Mouse (Mus musculus) limb, embryonic 10.5 days (tissue): ENCODE measurements around the gene Dpep3. TPM values are rescaled to one million over a fixed set of nuclear protein-coding genes. Genes with fewer than 3 reads are reported as not detected.
"Not testable (repeated sequence)": the region's sequence is repeated elsewhere in the genome, so short reads cannot be mapped to it uniquely, and the experiment has no call there.

Source experiments
- DNase-seq: peaks from one replicate; pipeline ENCODE4 v3.0.0-alpha.2; 2017; ENCODE audit warnings: low spot score
- H3K27ac ChIP-seq: fragments of 300-500 bp; sonication (generic); 2 replicates; pipeline ENCODE4 v1.5.1; 2016; ENCODE audit warnings: mild to moderate bottlenecking
- H3K27me3 ChIP-seq: fragments of 300-500 bp; sonication (generic); 2 replicates; pipeline ENCODE4 v1.6.1; 2016; ENCODE audit warnings: low read depth, mild to moderate bottlenecking; ENCODE audit not compliant: poor library complexity, severe bottlenecking
- H3K36me3 ChIP-seq: fragments of 300-500 bp; sonication (generic); 2 replicates; pipeline ENCODE4 v1.6.1; 2016; ENCODE audit warnings: mild to moderate bottlenecking, moderate library complexity
- H3K4me1 ChIP-seq: fragments of 300-500 bp; sonication (generic); 2 replicates; pipeline ENCODE4 v1.6.1; 2016
- H3K4me3 ChIP-seq: fragments of 300-500 bp; sonication (generic); 2 replicates; pipeline ENCODE4 v1.5.1; 2016; ENCODE audit warnings: mild to moderate bottlenecking, moderate library complexity
- H3K9me3 ChIP-seq: fragments of 300-500 bp; sonication (generic); replicated peaks from 2 replicates; pipeline ENCODE4 v1.6.1; 2016; ENCODE audit warnings: mild to moderate bottlenecking
- WGBS: fragments of 180-500 bp; shearing (Covaris S2); methylation state at CpG from one replicate; pipeline ENCODE4 v1.1.7; 2016; 5-methylcytosine and 5-hydroxymethylcytosine counted together
- polyA plus RNA-seq: library from polyadenylated mRNA; unstranded; fragments of >200 nt; fragmentation: Nextera tagmentation; extraction: Ambion mirVana; gene quantifications from 2 replicates; pipeline ENCODE4 v1.2.1, GENCODE M21; 2016

The Dpep3 gene
- polyA plus RNA-seq, 1 experiment from 2014 or later: not detected

GRCm38 (mm10) chr8:106001908-106002307 lies 22.7 kb upstream of the Dpep3 start:
- Histone ChIP-seq H3K4me1 (no peaks in the 10 kb centered on the region), H3K9me3 (no peaks in the 10 kb centered on the region), H3K27ac (no peak overlapping the region), H3K36me3 (no peaks in the 10 kb centered on the region), H3K4me3 (no peak overlapping the region), H3K27me3 (no peaks in the 10 kb centered on the region)
- WGBS: 88% methylated on average over 4 of the region's 4 CpGs
- DNase-seq: no peak

GRCm38 (mm10) chr8:105998971-105999370 lies 19.7 kb upstream of the Dpep3 start:
- 87% methylated on average over 2 of the region's 2 CpGs for WGBS
- DNase-seq: no peak
- Histone ChIP-seq H3K36me3 (no peaks in the 10 kb centered on the region), H3K4me1 (no peaks in the 10 kb centered on the region), H3K4me3 (no peak overlapping the region), H3K9me3 (no peaks in the 10 kb centered on the region), H3K27me3 (no peaks in the 10 kb centered on the region), H3K27ac (no peak overlapping the region)

DNA sequence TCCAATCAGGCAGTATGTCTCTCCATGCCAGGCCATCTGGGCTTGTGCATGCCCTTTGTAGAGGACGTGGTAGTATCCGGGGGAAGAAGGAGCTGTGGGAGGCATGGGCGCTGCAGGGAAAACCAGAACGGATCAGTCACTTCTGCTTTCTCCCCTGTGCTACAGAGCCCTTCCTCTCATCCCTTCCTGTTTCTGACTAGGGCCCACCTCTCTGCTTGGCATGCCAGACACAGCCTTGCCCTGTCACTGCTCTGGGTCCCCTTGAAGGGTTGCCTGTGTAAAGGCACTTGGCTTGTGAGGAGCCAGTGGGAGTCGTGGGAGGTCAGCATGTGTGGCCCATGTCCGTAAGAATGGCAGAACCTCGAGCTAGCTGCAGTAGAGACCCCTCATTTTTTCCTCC lies 17.1 kb upstream of the Dpep3 start:
- H3K4me1 ChIP-seq: peaks cover 2% of the 10 kb centered on the region; the same call in 1 of the 2 replicates
- DNase-seq: no peak
- no peaks in the 10 kb centered on the region for H3K36me3 ChIP-seq
- no peaks in the 10 kb centered on the region for H3K9me3 ChIP-seq
- no peak overlapping the region for H3K27ac ChIP-seq
- 72% methylated on average over 7 of the region's 7 CpGs for WGBS
- no peaks in the 10 kb centered on the region for H3K27me3 ChIP-seq
- H3K4me3 ChIP-seq: no peak overlapping the region

GRCm38 (mm10) chr8:105993226-105993625 lies 14.0 kb upstream of the Dpep3 start:
- Histone ChIP-seq H3K4me3 (no peak overlapping the region), H3K9me3 (no peaks in the 10 kb centered on the region), H3K36me3 (no peaks in the 10 kb centered on the region), H3K27ac (no peak overlapping the region), H3K4me1 (peaks cover 11% of the 10 kb centered on the region; the same call in 1 of the 2 replicates), H3K27me3 (peaks cover 6% of the 10 kb centered on the region)
- WGBS: 59% methylated on average over 4 of the region's 4 CpGs
- no peak for DNase-seq

- WGBS: 68% methylated on average over 5 of the region's 5 CpGs
- Histone ChIP-seq H3K4me1 (peaks cover 11% of the 10 kb centered on the region; the same call in 1 of the 2 replicates), H3K9me3 (no peaks in the 10 kb centered on the region), H3K27me3 (peaks cover 6% of the 10 kb centered on the region), H3K36me3 (no peaks in the 10 kb centered on the region), H3K4me3 (no peak overlapping the region), H3K27ac (no peak overlapping the region)
- no peak for DNase-seq
These were observed 13.3 kb upstream of the Dpep3 start for GRCm38 (mm10) chr8:105992499-105992898.

DNA sequence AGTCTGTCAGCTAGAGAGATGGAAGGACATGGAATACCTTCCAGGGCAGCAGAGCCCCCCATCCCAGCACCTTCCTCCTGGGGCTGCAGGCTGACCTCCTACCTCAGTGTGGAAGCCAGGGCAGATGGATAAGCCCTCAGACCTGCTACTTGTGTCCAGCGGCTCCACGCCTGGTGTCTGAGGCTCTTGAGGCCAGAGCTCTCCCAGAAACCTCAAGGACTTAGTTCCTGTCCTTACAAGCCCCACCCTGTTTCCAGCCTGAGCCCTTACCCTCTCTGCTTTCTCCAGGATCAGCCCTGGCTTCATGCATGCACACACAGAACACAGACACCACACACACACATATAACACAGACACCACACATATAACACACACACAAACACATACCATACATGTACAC lies 12.3 kb upstream of the Dpep3 start:
- H3K4me1 ChIP-seq: peaks cover 11% of the 10 kb centered on the region; the same call in 1 of the 2 replicates
- H3K27me3 ChIP-seq: peaks cover 6% of the 10 kb centered on the region
- H3K36me3 ChIP-seq: no peaks in the 10 kb centered on the region
- H3K27ac ChIP-seq: peak overlapping the region; percentile 72
- H3K9me3 ChIP-seq: no peaks in the 10 kb centered on the region
- no peak overlapping the region for H3K4me3 ChIP-seq
- no peak for DNase-seq
- 81% methylated on average over 2 of the region's 2 CpGs for WGBS

DNA sequence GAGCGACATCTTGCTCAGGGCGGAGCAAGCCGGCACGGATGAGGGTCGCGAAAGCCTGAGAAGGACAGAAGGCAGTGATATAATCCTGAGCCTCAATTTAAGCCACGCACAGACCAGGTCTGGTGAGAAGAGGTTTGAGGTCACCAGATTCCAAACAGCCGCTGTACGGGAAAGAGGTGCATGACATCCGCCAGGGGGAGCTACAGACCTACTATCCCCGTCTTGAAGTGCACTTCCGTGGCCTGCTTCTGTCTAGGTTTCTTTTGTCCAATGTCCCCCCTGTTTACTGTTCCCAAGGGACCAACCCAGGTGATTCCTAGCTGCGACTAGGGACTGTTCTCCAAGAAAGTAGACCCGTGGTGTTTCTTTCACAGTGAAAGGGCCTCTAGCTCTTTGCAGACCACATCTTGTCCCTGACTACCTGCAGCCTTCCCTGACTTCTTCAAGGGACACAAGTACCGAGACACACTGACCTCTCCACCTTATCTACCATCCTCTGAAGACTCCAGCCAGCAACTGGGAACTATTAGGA lies 11.7 kb upstream of the Dpep3 start, which contains the start of gene Dus2:
Dus2 (plus strand) TSS at position 482 of the 532 bp plus-strand sequence.
- Histone ChIP-seq H3K4me3 (0 out of 2 replicates have a peak within 1 kb of the TSS, but pooled peaks have one; percentile 14), H3K27me3 (peaks cover 6% of the 10 kb centered on the region), H3K36me3 (no peaks in the 10 kb centered on the region), H3K27ac (peak within 1 kb of the TSS; percentile 72), H3K9me3 (no peaks in the 10 kb centered on the region), H3K4me1 (peaks cover 11% of the 10 kb centered on the region; the same call in 1 of the 2 replicates)
- DNase-seq: peak; percentile 91
- WGBS: 11% methylated on average over 15 of the region's 15 CpGs

GRCm38 (mm10) chr8:105988546-105988945 lies 9.3 kb upstream of the Dpep3 start:
- no peaks in the 10 kb centered on the region for H3K9me3 ChIP-seq
- no peaks in the 10 kb centered on the region for H3K36me3 ChIP-seq
- H3K27ac ChIP-seq: no peak overlapping the region
- peaks cover 6% of the 10 kb centered on the region for H3K27me3 ChIP-seq
- H3K4me3 ChIP-seq: no peak overlapping the region
- DNase-seq: no peak
- 87% methylated on average over 11 of the region's 11 CpGs for WGBS
- H3K4me1 ChIP-seq: peaks cover 11% of the 10 kb centered on the region; the same call in 1 of the 2 replicates

DNA sequence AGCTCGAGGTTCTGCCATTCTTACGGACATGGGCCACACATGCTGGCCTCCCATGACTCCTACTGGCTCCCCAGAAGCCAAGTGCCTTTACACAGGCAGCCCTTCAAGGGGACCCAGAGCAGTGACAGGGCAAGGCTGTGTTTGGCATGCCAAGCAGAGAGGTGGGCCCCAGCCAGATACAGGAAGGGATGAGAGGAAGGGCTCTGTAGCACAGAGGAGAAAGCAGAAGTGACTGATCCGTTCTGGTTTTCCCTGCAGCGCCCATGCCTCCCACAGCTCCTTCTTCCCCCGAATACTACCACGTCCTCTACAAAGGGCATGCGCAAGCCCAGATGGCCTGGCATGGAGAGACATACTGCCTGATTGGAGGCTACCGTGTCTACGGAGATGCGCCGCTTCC lies 4.2 kb upstream of the Dpep3 start:
- not testable (repeated sequence) for DNase-seq, H3K36me3 ChIP-seq
- 84% methylated on average over 11 of the region's 11 CpGs for WGBS

GRCm38 (mm10) chr8:105981146-105981545 lies 1.9 kb upstream of the Dpep3 start:
- Histone ChIP-seq H3K27me3 (no peaks in the 10 kb centered on the region), H3K27ac (no peak overlapping the region), H3K36me3 (no peaks in the 10 kb centered on the region), H3K4me1 (no peaks in the 10 kb centered on the region), H3K9me3 (no peaks in the 10 kb centered on the region; the same call in 1 of the 2 replicates), H3K4me3 (no peak overlapping the region)
- WGBS: 95% methylated on average over 1 of the region's 1 CpGs
- no peak for DNase-seq

More for the DNA sequence above, 4.2 kb upstream of the Dpep3 start:
- H3K4me1 ChIP-seq, H3K27me3 ChIP-seq, H3K4me3 ChIP-seq, H3K9me3 ChIP-seq, H3K27ac ChIP-seq: not testable (repeated sequence)

GRCm38 (mm10) chr8:105975363-105975762 lies 3.9 kb downstream of the Dpep3 start:
- WGBS: 69% methylated on average over 7 of the region's 7 CpGs
- H3K27ac ChIP-seq: no peak overlapping the region
- H3K4me1 ChIP-seq: no peaks in the 10 kb centered on the region
- no peaks in the 10 kb centered on the region for H3K27me3 ChIP-seq
- no peaks in the 10 kb centered on the region for H3K36me3 ChIP-seq
- DNase-seq: no peak
- no peaks in the 10 kb centered on the region; the same call in 1 of the 2 replicates for H3K9me3 ChIP-seq
- H3K4me3 ChIP-seq: no peak overlapping the region

DNA sequence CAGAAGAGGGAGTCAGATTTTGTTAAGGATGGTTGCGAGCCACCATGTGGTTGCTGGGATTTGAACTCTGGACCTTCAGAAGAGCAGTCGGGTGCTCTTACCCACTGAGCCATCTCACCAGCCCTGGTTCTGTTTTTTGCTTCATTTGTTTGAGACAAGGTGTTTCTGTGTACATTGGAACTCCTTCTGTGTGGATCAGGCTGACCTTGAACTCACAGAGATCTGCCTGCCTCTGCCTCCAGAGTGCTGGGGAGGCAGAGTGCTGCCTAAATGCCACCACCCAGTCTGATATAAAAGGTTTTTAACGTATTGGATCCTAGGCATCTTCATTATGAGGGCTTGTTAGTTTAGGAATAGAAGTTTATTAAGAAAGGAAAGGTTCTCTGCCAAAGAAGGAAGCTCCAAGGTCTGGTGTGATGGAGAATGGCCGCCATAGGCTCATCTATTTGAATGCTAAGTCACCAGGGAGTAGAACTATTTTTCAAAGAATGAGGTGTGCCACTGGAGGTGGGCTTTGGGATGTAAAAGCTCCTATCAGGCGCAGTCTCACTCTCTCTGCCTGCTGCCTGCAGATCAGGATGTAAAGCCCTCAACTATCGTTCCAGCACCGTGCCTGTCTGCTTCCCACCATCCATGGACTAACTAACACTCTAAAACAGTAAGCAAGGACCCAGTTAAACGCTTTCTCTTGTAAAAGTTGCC lies 8.1 kb downstream of the Dpep3 start:
- Histone ChIP-seq H3K4me1 (peaks cover 13% of the 10 kb centered on the region), H3K27ac (no peak overlapping the region), H3K36me3 (no peaks in the 10 kb centered on the region), H3K4me3 (no peak overlapping the region), H3K27me3 (peaks cover 14% of the 10 kb centered on the region), H3K9me3 (no peaks in the 10 kb centered on the region)
- WGBS: 78% methylated on average over 8 of the region's 8 CpGs
- no peak for DNase-seq

GRCm38 (mm10) chr8:105969367-105969766 lies 9.9 kb downstream of the Dpep3 start:
- Histone ChIP-seq H3K4me3 (no peak overlapping the region), H3K4me1 (peaks cover 31% of the 10 kb centered on the region), H3K27me3 (peaks cover 14% of the 10 kb centered on the region), H3K9me3 (no peaks in the 10 kb centered on the region), H3K36me3 (no peaks in the 10 kb centered on the region), H3K27ac (no peak overlapping the region)
- WGBS: 97% methylated on average over 1 of the region's 1 CpGs
- no peak for DNase-seq
